Mouse (Mus musculus): ENCODE results near the gene Srpr. TPM values are rescaled to one million over a fixed set of nuclear protein-coding genes. Genes with fewer than 3 reads are reported as not detected.

Srpr gene
- polyA plus RNA-seq, 1 experiment from 2014 or later = 115 TPM

DNA sequence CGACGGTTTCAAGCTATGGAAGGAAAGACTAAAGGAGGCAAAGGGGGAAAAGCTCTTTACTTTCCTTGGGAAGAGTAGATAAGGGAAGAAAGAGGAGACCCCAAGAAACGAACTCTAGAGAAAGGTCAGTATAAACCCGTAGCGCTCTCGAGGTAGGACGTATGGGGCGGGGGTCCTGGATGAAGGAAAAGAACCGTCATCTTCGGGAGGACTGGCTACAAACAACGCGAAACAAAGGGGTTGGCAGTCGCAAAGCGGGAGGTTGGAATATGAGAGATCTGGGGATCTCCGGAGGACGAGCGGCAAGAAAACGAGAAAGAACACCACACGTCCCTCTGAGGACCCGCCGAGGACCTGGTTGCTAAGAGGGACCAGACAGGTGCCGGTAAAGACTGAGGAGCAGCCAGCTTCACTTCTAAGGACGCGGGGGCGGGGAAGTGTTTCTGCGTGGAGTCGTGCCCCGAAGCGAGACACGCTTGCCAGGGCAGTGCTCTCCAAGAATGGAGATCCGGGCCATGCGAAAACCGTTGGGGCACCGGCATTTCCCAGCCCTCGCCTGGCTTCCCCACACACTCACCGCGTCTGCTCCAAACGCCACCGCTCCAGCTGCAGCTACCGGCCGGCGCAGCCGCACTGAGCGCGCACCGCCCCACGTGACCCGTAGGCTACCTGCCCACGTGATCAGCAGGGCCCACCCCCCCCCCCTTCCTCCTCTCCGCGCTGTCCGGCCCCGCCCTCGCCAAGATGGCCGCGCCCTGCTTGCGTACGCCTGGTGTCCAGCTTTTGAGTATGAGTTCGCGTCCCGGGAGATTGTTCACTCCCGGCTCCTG is 67.4 kb downstream of the Srpr start, which contains the start of the genes Fam118b and Rpusd4:
Fam118b (minus strand) TSS at position 660 of the 830 bp plus-strand sequence.
Rpusd4 (plus strand) TSS at position 720 of the 830 bp plus-strand sequence.
- under 1% methylated on average over 62 of the region's 62 CpGs for WGBS
- Histone ChIP-seq H3K4me3 (ENCODE audit: low read length) (peak within 1 kb of the TSS; percentile 79), H3K9me3 (ENCODE audit: control insufficient read depth, low read length) (no peaks in the 10 kb centered on the region), H3K4me2 (ENCODE audit: low read depth, low read length) (peak within 1 kb of the TSS; percentile 91), H3K36me3 (ENCODE audit: control insufficient read depth, insufficient read depth, low read length) (peaks cover 3% of the 10 kb centered on the region; the same call in 1 of the 2 replicates), H3K4me1 (ENCODE audit: control insufficient read depth, insufficient read depth, low read length) (peaks cover 20% of the 10 kb centered on the region), H3K27ac (ENCODE audit: low read length) (peak within 1 kb of the TSS; percentile 71; the same call in 1 of the 2 replicates), H3K27me3 (replicated peaks; ENCODE audit: control insufficient read depth, insufficient read depth, low read length) (no peaks in the 10 kb centered on the region), H3K9ac (ENCODE audit: low read depth, low read length) (peak within 1 kb of the TSS; percentile 81)
- peak; percentile 84 for ATAC-seq

DNA sequence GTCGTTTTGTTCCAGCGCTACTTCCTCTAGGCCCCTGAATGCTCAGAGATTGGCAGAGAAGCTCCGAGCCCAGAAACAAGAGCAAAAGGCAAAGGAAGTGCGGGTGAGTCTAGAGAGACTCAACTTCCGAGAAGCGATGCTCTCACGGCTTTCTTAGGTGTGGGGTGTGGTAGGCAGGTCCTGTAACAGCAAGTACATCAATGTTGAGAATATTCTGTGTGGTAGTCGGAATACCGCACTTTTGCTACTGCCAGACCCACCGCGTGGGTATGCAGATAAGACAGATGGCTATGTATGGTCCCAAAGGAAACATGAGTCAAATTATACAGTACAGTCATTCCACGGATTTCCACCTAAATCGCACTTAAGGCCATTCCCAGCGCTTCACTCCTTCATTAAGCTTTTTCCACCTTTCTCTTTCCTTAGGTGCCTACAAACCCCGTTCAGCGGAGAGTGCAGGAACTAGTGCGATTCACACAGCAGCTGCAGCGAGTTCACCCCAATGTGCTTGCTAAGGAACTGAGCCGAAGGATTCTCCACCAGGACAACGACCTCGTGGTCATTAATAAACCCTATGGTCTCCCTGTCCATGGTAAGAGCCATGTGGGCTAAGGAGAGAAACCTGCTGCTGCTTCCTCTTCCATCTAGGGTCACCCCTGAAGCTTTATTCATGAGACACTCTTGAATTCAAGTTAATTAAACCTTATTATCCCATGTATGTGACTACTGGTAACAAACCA is 68.2 kb downstream of the Srpr start:
- under 1% methylated on average over 21 of the region's 21 CpGs for WGBS
- H3K27ac ChIP-seq (ENCODE audit: low read length) = peak overlapping the region; percentile 71; the same call in 1 of the 2 replicates
- H3K4me1 ChIP-seq (ENCODE audit: control insufficient read depth, insufficient read depth, low read length) = peaks cover 19% of the 10 kb centered on the region
- peaks cover 7% of the 10 kb centered on the region; the same call in 1 of the 2 replicates for H3K36me3 ChIP-seq (ENCODE audit: control insufficient read depth, insufficient read depth, low read length)
- ATAC-seq = peak; percentile 34
- H3K9me3 ChIP-seq (ENCODE audit: control insufficient read depth, low read length) = no peaks in the 10 kb centered on the region
- H3K4me2 ChIP-seq (ENCODE audit: low read depth, low read length) = peak overlapping the region; percentile 81
- peak overlapping the region; percentile 79 for H3K4me3 ChIP-seq (ENCODE audit: low read length)
- no peaks in the 10 kb centered on the region for H3K27me3 ChIP-seq (replicated peaks; ENCODE audit: control insufficient read depth, insufficient read depth, low read length)
- peak overlapping the region; percentile 81 for H3K9ac ChIP-seq (ENCODE audit: low read depth, low read length)

DNA sequence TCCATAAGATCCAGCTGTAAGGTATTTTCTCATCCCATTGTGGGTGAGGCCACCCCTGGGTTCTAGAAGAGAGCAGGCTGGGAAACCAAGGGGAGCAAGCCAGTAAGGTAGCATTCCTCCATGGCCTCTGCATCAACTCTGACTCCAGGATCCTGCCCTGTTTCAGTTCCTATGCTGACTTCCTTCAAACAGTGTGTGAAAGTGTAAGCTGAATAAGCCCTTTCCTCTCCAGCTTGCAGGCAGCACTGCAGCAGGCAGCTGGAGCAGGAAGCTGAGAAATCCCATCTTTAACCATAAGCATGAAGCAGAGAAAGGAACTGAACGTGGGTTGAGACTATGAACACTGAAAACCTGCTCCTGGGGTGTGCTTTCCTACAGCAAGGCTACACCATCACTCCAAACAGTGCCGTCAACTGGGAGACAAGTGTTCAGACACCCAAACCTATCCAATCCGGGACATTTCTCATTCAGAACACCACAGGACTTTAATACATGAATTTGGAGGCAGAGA is 77.9 kb downstream of the Srpr start:
- 90% methylated on average over 3 of the region's 3 CpGs for WGBS
- Histone ChIP-seq H3K27ac (ENCODE audit: low read length) (no peak overlapping the region), H3K4me2 (ENCODE audit: low read depth, low read length) (no peak overlapping the region), H3K27me3 (replicated peaks; ENCODE audit: control insufficient read depth, insufficient read depth, low read length) (no peaks in the 10 kb centered on the region), H3K9ac (ENCODE audit: low read depth, low read length) (no peak overlapping the region), H3K36me3 (ENCODE audit: control insufficient read depth, insufficient read depth, low read length) (peaks cover 15% of the 10 kb centered on the region), H3K9me3 (ENCODE audit: control insufficient read depth, low read length) (no peaks in the 10 kb centered on the region), H3K4me1 (ENCODE audit: control insufficient read depth, insufficient read depth, low read length) (no peaks in the 10 kb centered on the region), H3K4me3 (ENCODE audit: low read length) (no peak overlapping the region)
- no peak for ATAC-seq

DNA sequence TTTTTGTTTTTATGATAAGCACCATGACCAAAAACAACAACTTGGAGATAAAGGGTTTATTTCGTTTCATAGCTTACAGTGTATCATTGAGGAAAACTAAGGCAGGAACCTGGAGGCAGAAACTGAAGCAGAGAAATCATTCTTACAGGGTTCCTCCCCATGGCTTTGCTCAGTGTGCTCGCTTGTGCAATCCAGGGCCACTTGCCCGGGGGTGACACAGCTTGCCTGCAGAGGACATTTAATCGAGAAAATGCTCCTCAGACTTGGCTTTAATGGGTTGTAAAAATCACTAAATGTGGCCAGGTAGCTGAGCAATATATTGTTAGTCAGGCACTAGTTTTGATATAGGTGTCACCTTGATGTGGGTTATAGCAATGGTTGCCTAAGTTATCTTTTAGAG is 78.5 kb downstream of the Srpr start:
- H3K27ac ChIP-seq (ENCODE audit: low read length) = no peak overlapping the region
- no peak overlapping the region for H3K9ac ChIP-seq (ENCODE audit: low read depth, low read length)
- H3K4me2 ChIP-seq (ENCODE audit: low read depth, low read length) = no peak overlapping the region
- 85% methylated on average over 4 of the region's 4 CpGs for WGBS
- no peaks in the 10 kb centered on the region for H3K4me1 ChIP-seq (ENCODE audit: control insufficient read depth, insufficient read depth, low read length)
- H3K9me3 ChIP-seq (ENCODE audit: control insufficient read depth, low read length) = no peaks in the 10 kb centered on the region
- peaks cover 12% of the 10 kb centered on the region for H3K36me3 ChIP-seq (ENCODE audit: control insufficient read depth, insufficient read depth, low read length)
- no peaks in the 10 kb centered on the region for H3K27me3 ChIP-seq (replicated peaks; ENCODE audit: control insufficient read depth, insufficient read depth, low read length)
- no peak for ATAC-seq
- H3K4me3 ChIP-seq (ENCODE audit: low read length) = no peak overlapping the region

DNA sequence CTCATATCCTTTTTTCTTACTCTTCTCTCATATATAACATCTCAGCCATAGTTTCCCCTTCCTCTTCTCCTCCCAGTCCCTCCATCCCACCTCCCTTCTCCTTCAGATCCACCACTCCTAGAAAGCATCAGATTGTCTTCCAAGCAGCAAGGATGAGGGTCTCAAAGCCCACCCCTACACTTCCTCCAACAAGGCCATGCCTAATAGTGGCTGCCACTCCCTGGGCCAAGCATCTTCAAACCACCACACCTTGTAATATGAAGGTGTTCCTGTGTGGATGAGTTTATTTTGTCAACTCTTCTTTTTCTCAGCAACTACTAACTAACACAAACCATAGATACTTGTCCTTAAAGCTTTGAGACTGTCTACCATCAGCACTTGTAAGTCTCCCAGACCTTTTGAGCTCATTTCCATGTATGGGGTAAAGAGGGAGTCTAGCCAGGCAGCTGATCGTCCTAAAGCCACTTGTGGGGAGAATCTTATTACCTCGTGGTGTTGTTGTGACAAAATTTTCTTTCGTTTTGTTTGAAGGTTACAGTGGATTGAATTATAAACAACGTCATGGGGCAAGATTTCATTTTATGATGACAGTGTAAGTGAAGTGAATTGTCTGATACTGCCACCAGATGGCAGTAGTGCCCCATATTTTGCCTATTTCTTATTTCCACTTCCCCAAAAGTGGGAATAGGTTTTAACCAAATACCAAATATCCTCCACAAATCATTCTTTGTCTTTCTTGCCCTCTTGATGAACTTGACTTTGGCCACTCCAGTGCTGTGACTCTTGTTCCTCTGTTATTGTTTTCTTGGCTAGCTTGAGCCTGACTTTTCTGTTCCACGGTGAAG is 82.3 kb downstream of the Srpr start:
- WGBS = 13% methylated on average over 5 of the region's 5 CpGs
- Histone ChIP-seq H3K4me1 (ENCODE audit: control insufficient read depth, insufficient read depth, low read length) (no peaks in the 10 kb centered on the region), H3K4me2 (ENCODE audit: low read depth, low read length) (no peak overlapping the region), H3K36me3 (ENCODE audit: control insufficient read depth, insufficient read depth, low read length) (no peaks in the 10 kb centered on the region), H3K27me3 (replicated peaks; ENCODE audit: control insufficient read depth, insufficient read depth, low read length) (no peaks in the 10 kb centered on the region), H3K9ac (ENCODE audit: low read depth, low read length) (no peak overlapping the region), H3K9me3 (ENCODE audit: control insufficient read depth, low read length) (no peaks in the 10 kb centered on the region), H3K4me3 (ENCODE audit: low read length) (no peak overlapping the region), H3K27ac (ENCODE audit: low read length) (no peak overlapping the region)
- no peak for ATAC-seq

DNA sequence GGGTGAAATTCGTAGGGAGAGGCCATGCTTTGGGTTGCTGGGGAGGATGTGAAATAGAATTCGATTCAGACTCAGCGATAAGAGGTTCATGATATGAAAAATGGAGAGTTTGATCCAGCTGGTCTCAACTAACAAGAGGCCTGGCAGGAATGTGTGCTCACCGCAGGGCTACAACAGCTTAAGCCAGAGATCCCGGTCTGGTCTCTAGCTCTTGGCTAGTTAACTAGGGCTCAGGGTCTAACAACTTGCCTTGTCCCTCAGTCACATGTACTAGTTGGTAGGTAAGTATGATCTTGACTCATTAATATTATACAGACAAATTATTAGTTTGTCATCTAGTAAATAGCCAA is 82.9 kb downstream of the Srpr start:
- Histone ChIP-seq H3K27me3 (replicated peaks; ENCODE audit: control insufficient read depth, insufficient read depth, low read length) (no peaks in the 10 kb centered on the region), H3K9ac (ENCODE audit: low read depth, low read length) (no peak overlapping the region), H3K4me2 (ENCODE audit: low read depth, low read length) (no peak overlapping the region), H3K9me3 (ENCODE audit: control insufficient read depth, low read length) (no peaks in the 10 kb centered on the region), H3K4me1 (ENCODE audit: control insufficient read depth, insufficient read depth, low read length) (no peaks in the 10 kb centered on the region), H3K27ac (ENCODE audit: low read length) (no peak overlapping the region), H3K36me3 (ENCODE audit: control insufficient read depth, insufficient read depth, low read length) (no peaks in the 10 kb centered on the region), H3K4me3 (ENCODE audit: low read length) (no peak overlapping the region)
- ATAC-seq = 0 out of 2 replicates have a peak, but pooled peaks have one; percentile 18
- 62% methylated on average over 5 of the region's 5 CpGs for WGBS

DNA sequence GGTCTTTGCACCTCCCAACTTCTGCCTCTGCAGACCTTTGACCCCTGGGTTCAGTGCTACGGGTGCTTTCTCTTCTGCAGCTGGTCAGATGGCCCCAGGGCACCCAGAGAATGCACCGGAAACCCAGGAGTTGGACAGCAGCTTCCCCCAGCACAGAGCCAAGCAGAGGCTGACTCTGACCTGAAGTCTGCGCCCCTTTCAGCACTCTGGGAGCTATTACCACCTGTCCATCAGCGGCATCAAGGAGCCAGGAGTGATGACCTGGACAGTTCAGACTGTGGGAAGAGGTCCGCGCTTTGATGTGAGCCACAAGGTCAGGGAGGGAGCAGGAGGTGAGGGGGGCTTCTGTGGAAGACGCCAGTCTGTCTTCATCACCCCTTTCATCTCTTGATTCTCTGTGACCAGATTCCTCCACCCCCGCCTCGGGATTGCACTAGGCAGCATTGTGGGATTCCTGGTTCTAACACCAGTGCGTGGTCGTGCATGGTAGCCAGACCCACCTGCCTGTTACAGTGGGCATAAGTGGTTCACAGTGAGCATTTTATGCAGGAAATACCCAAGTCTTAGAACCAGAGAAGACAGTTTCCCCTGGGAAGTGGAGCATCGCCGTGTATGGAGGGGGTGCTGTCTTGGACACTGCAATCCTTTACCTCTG is 83.6 kb downstream of the Srpr start:
- 74% methylated on average over 13 of the region's 13 CpGs for WGBS
- no peak overlapping the region for H3K4me2 ChIP-seq (ENCODE audit: low read depth, low read length)
- H3K4me1 ChIP-seq (ENCODE audit: control insufficient read depth, insufficient read depth, low read length) = no peaks in the 10 kb centered on the region
- ATAC-seq = 0 out of 2 replicates have a peak, but pooled peaks have one; percentile 24
- H3K27me3 ChIP-seq (replicated peaks; ENCODE audit: control insufficient read depth, insufficient read depth, low read length) = no peaks in the 10 kb centered on the region
- no peak overlapping the region for H3K9ac ChIP-seq (ENCODE audit: low read depth, low read length)
- no peaks in the 10 kb centered on the region for H3K36me3 ChIP-seq (ENCODE audit: control insufficient read depth, insufficient read depth, low read length)
- H3K9me3 ChIP-seq (ENCODE audit: control insufficient read depth, low read length) = no peaks in the 10 kb centered on the region
- no peak overlapping the region for H3K27ac ChIP-seq (ENCODE audit: low read length)
- no peak overlapping the region for H3K4me3 ChIP-seq (ENCODE audit: low read length)

DNA sequence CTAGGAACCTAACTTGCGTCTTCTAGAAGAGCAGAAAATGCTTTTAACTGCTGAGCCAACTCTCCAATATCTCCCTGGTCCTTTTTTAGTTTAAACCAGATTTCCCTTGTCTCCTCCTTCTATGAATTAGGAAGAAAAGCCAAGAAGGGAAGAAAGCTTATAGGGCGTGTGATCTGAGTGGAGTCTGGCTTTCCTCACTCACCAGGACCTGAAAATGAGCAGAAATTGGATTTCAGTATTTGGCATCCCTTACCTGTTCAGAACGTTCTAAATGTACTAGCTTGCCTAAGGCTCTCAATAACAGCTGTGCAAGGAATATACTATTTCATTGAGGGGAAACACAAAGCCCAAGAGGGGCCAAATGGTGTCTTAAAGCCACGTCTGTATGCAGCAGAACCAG is 84.4 kb downstream of the Srpr start:
- Histone ChIP-seq H3K27me3 (replicated peaks; ENCODE audit: control insufficient read depth, insufficient read depth, low read length) (no peaks in the 10 kb centered on the region), H3K36me3 (ENCODE audit: control insufficient read depth, insufficient read depth, low read length) (no peaks in the 10 kb centered on the region), H3K9me3 (ENCODE audit: control insufficient read depth, low read length) (no peaks in the 10 kb centered on the region), H3K9ac (ENCODE audit: low read depth, low read length) (no peak overlapping the region), H3K4me1 (ENCODE audit: control insufficient read depth, insufficient read depth, low read length) (no peaks in the 10 kb centered on the region; the same call in 1 of the 2 replicates), H3K27ac (ENCODE audit: low read length) (no peak overlapping the region), H3K4me3 (ENCODE audit: low read length) (no peak overlapping the region), H3K4me2 (ENCODE audit: low read depth, low read length) (no peak overlapping the region)
- no peak for ATAC-seq
- WGBS = 77% methylated on average over 4 of the region's 4 CpGs
